Mouse (Mus musculus) megakaryocyte, embryonic 14.5 days (primary cell): ENCODE data around the gene Psme4.

Experiments used
- FLI1 ChIP-seq: IDR thresholded peaks from 2 replicates; pipeline ENCODE4 v1.6.1; 2012; ENCODE audit warnings: low read length, inconsistent platforms, mixed read lengths
- GATA1 ChIP-seq: IDR thresholded peaks from 3 replicates; pipeline ENCODE4 v1.6.1; 2012; ENCODE audit warnings: mixed read lengths, low read length, inconsistent platforms, borderline replicate concordance

- no peak for TF ChIP-seq GATA1
- no peak for TF ChIP-seq FLI1
Observed at GRCm38 (mm10) chr11:30896201-30896600, 124.7 kb downstream of the Psme4 start.
